Comparison of ENCODE assay signal across 9 mouse cellular contexts in the genomic region with DNA sequence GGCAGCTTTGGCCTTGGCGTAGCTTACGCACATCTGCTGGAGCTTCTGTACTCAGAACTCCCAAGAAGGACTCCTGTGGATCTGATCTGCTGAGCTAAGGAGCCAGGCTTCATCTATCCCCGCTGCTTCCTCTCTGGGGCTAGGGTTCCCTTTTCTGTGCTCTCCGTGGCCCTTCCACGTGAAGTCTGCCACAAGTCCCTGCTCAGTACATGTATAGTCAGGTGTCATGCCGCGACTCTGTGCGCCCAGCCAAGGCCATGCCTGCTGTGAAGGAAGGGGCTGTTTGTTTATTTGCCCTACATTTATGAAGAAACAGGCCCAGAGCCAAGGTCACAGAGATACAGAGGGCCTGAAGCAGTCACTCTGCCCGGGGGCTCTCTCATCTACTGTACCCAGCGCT. TPM values are rescaled to one million over a fixed set of nuclear protein-coding genes. Genes with fewer than 3 reads are reported as not detected.
DNase-seq lines count a peak whose midpoint lies in the region; ATAC-seq and TF ChIP-seq lines count a peak whose summit lies in the region.
"Had no signal": no experiment of that assay in that cellular context is flagged by ENCODE, and none has a peak within 500 bp of the region (broad histone marks: within the 10 kb centered on the region; RNA-seq: fewer than 3 reads in every experiment).

No protein-coding gene starts in this region.

- peak; percentile 51 for DNase-seq in cerebellum, adult 11-12 months
- no peak for DNase-seq in cerebellum, adult 18-20 months
- DNase-seq in layer of hippocampus, adult 2 months (ENCODE audit: low spot score in 2 of 2): no peak
- DNase-seq in layer of hippocampus, adult 18-20 months (ENCODE audit: low spot score in 2 of 2): no peak
- peak; percentile 48 for DNase-seq in MEL (ENCODE audit: low read depth, low spot score)
- no peak for DNase-seq in urinary bladder, postnatal 25 days (ENCODE audit: low spot score)

- peaks cover 0 to 19% of the 10 kb centered on the region in 2 experiments; a peak in 2 of 4 replicates for H3K4me1 ChIP-seq in MEL (ENCODE audit: control insufficient read depth in 1 of 2, insufficient read depth in 2 of 2, low read length in 2 of 2)
- H3K4me1 ChIP-seq in limb, embryonic 13.5 days: peaks cover 34% of the 10 kb centered on the region

- H3K9ac ChIP-seq in MEL (ENCODE audit: control insufficient read depth, low read depth, low read length, poor library complexity, severe bottlenecking): peak overlapping the region; percentile 81; the same call in 1 of the 2 replicates
- H3K9ac ChIP-seq in limb, embryonic 13.5 days: no peak overlapping the region

- no peaks in the 10 kb centered on the region for H3K27me3 ChIP-seq in MEL (ENCODE audit: control insufficient read depth in 1 of 2, insufficient read depth in 2 of 2, low read length in 2 of 2)
- H3K27me3 ChIP-seq in limb, embryonic 13.5 days: peaks cover 61% of the 10 kb centered on the region

- peak overlapping the region; percentile 85; the same call in 1 of the 2 replicates for H3K4me2 ChIP-seq in limb, embryonic 13.5 days (replicated peaks)

- TF ChIP-seq POLR2A in MEL (IDR thresholded peaks at IDR 0.05; ENCODE audit: control insufficient read depth in 1 of 2, insufficient read depth in 1 of 2, low read depth in 1 of 2, low read length in 2 of 2, poor library complexity in 1 of 2): no peak

- H3K27ac ChIP-seq in layer of hippocampus, adult 2 months: peak overlapping the region; percentile 81; the same call in 1 of the 2 replicates
- no peak overlapping the region for H3K27ac ChIP-seq in MEL (ENCODE audit: control insufficient read depth, low read depth, low read length)
- H3K27ac ChIP-seq in limb, embryonic 13.5 days: no peak overlapping the region

- peaks cover 3% of the 10 kb centered on the region; the same call in 1 of the 2 replicates for H3K79me2 ChIP-seq in MEL (ENCODE audit: control insufficient read depth, insufficient read depth, low read length, poor library complexity)

- ATAC-seq in limb, embryonic 13.5 days (ENCODE audit: low FRiP score, low read depth): no peak
- no peak for ATAC-seq in megakaryocyte-erythroid progenitor cell, adult 5-6 weeks (replicated peaks; ENCODE audit: low FRiP score, low TSS enrichment, poor library complexity, severe bottlenecking)

- H3K4me3 ChIP-seq in layer of hippocampus, adult 2 months: no peak overlapping the region
- H3K4me3 ChIP-seq in MEL (ENCODE audit: control insufficient read depth in 1 of 2, insufficient read depth in 1 of 2, low read depth in 2 of 2, low read length in 2 of 2): peak overlapping the region in 1 of 2 experiments; percentile 83; a peak in 2 of 4 replicates
- H3K4me3 ChIP-seq in limb, embryonic 13.5 days: peak overlapping the region; percentile 57; the same call in 1 of the 2 replicates

- no peak for TF ChIP-seq RAD21 in MEL (IDR thresholded peaks at IDR 0.05; ENCODE audit: low read depth, low read length)

- 49% methylated on average over 10 of the region's 10 CpGs for WGBS in limb, embryonic 13.5 days

- no peak for TF ChIP-seq EP300 in MEL (IDR thresholded peaks at IDR 0.05; ENCODE audit: low read depth in 1 of 2, low read length in 2 of 2)

- no peak for TF ChIP-seq CTCF in layer of hippocampus, adult 2 months (conservative IDR thresholded peaks at IDR 0.05)
- TF ChIP-seq CTCF in MEL (IDR thresholded peaks at IDR 0.05 in 2 of 3, conservative IDR thresholded peaks at IDR 0.05 in 1 of 3; ENCODE audit: control insufficient read depth in 1 of 3, insufficient read depth in 1 of 3, low read depth in 2 of 3, low read length in 3 of 3, poor library complexity in 1 of 3, severe bottlenecking in 1 of 3): no peak

- no peaks in the 10 kb centered on the region for H3K9me3 ChIP-seq in MEL (replicated peaks; ENCODE audit: insufficient read depth, low read length)
- H3K9me3 ChIP-seq in limb, embryonic 13.5 days: no peaks in the 10 kb centered on the region
- H3K9me3 ChIP-seq: embryonic facial prominence, embryonic 15.5 days had no signal

- H3K36me3 ChIP-seq in MEL (ENCODE audit: control insufficient read depth in 1 of 2, insufficient read depth in 2 of 2, low read length in 2 of 2): peaks cover 0 to 3% of the 10 kb centered on the region in 2 experiments; a peak in 1 of 4 replicates
- H3K36me3 ChIP-seq in limb, embryonic 13.5 days: no peaks in the 10 kb centered on the region
- H3K36me3 ChIP-seq: embryonic facial prominence, embryonic 15.5 days had no signal

TF ChIP-seq in MEL, 35 proteins besides CTCF, POLR2A, EP300 and RAD21:
- TF ChIP-seq MYC (IDR thresholded peaks at IDR 0.05; ENCODE audit: low read depth, low read length): no peak
- TF ChIP-seq ZMIZ1 (IDR thresholded peaks at IDR 0.05; ENCODE audit: low read depth, low read length): no peak

RNA-seq across cellular contexts. Expression of a gene that starts 4.5 kb away (rescaled TPM):
- 10 to 100 TPM; 19.9 to 21.6 TPM for total RNA-seq in layer of hippocampus, adult 2 months (2021)
- 10 to 100 TPM; 21.3 to 23.4 TPM for total RNA-seq in layer of hippocampus, adult 18-20 months (2021)
- total RNA-seq in MEL (2012; rRNA removed): 14.0 and 18.1 TPM in 2 replicates
- polyA plus RNA-seq in MEL (2012; ENCODE audit: insufficient read depth in 1 of 2, insufficient read length in 2 of 2, low read depth in 1 of 2, low replicate concordance in 2 of 2, missing spikeins in 1 of 2): 10 to 100 TPM in 1 of 2 experiments, not detected in 1; 43.2 TPM
- 11.7 and 12.5 TPM in 2 replicates for polyA plus RNA-seq in limb, embryonic 13.5 days (2015; fragmentation: Nextera tagmentation; extraction: Ambion mirVana)
- total RNA-seq in megakaryocyte-erythroid progenitor cell, adult 5-6 weeks (2014; fragmentation: Nextera tagmentation): 11.2 and 13.3 TPM in 2 replicates
- total RNA-seq in megakaryocyte-erythroid progenitor cell, adult 5-6 weeks (2017): 5.1 and 5.3 TPM in 2 replicates

RNA-seq across cellular contexts. Expression of a gene that starts 6.8 kb away (rescaled TPM):
- total RNA-seq in layer of hippocampus, adult 2 months (2021): 1 to 10 TPM; 8.3 to 8.8 TPM
- total RNA-seq in layer of hippocampus, adult 18-20 months (2021): 10 to 100 TPM in 1 of 2 experiments, 1 to 10 TPM in 1; 7.5 to 11.7 TPM
- 6.6 and 8.1 TPM in 2 replicates for total RNA-seq in MEL (2012; rRNA removed)
- 1 to 10 TPM in 1 of 2 experiments, not detected in 1; 8.8 TPM for polyA plus RNA-seq in MEL (2012; ENCODE audit: insufficient read depth in 1 of 2, insufficient read length in 2 of 2, low read depth in 1 of 2, low replicate concordance in 2 of 2, missing spikeins in 1 of 2)
- 38.5 and 43.4 TPM in 2 replicates for polyA plus RNA-seq in limb, embryonic 13.5 days (2015; fragmentation: Nextera tagmentation; extraction: Ambion mirVana)
- 2.9 and 4.2 TPM in 2 replicates for total RNA-seq in megakaryocyte-erythroid progenitor cell, adult 5-6 weeks (2014; fragmentation: Nextera tagmentation)
- total RNA-seq in megakaryocyte-erythroid progenitor cell, adult 5-6 weeks (2017): 0.42 and 2.6 TPM in 2 replicates

Comparison
In these comparisons a context has a peak if more than half of its experiments do, and no peak if none do; other contexts are left out.
1. DNase-seq: peak in cerebellum, adult 11-12 months (single experiment) and MEL (single experiment); none in cerebellum, adult 18-20 months (0 of 2), layer of hippocampus, adult 2 months (0 of 2), layer of hippocampus, adult 18-20 months (0 of 2) and urinary bladder, postnatal 25 days (single experiment).